Mouse (Mus musculus) intestine, postnatal 0 days (tissue): ENCODE measurements around the gene Caskin1. TPM values are rescaled to one million over a fixed set of nuclear protein-coding genes. Genes with fewer than 3 reads are reported as not detected.

Experiments
- ATAC-seq: fragments of 200-750 bp; cut with Nextera tagmentation; 2 replicates; pipeline ENCODE4 v1.8.0; 2017; ENCODE audit warnings: mild to moderate bottlenecking, moderate TSS enrichment, moderate library complexity
- H3K27ac ChIP-seq: fragments of 300-500 bp; sonication (generic); 2 replicates; pipeline ENCODE4 v1.5.1; 2014; ENCODE audit warnings: mild to moderate bottlenecking, low read depth, low read length, moderate library complexity
- H3K27me3 ChIP-seq: fragments of 300-500 bp; sonication (generic); replicated peaks from 2 replicates; pipeline ENCODE4 v1.6.1; 2014; ENCODE audit warnings: low read length, mixed read lengths; ENCODE audit not compliant: control insufficient read depth, insufficient read depth
- H3K36me3 ChIP-seq: fragments of 300-500 bp; sonication (generic); 2 replicates; pipeline ENCODE4 v1.6.1; 2014; ENCODE audit warnings: mild to moderate bottlenecking, moderate library complexity; ENCODE audit not compliant: control insufficient read depth, insufficient read depth
- H3K4me1 ChIP-seq: fragments of 300-500 bp; sonication (generic); replicated peaks from 2 replicates; pipeline ENCODE4 v1.6.1; 2014; ENCODE audit warnings: antibody characterized with exemption, low read length, mixed read lengths; ENCODE audit not compliant: control insufficient read depth, insufficient read depth
- H3K4me2 ChIP-seq: fragments of 300-500 bp; sonication (generic); replicated peaks from 2 replicates; pipeline ENCODE4 v1.6.1; 2014; ENCODE audit warnings: low read depth, mild to moderate bottlenecking, moderate library complexity
- H3K4me3 ChIP-seq: fragments of 300-500 bp; sonication (generic); 2 replicates; pipeline ENCODE4 v1.5.1; 2014; ENCODE audit warnings: low read depth, low read length
- H3K9ac ChIP-seq: fragments of 300-500 bp; sonication (generic); 2 replicates; pipeline ENCODE4 v1.6.1; 2014; ENCODE audit warnings: mild to moderate bottlenecking, low read depth, low read length
- H3K9me3 ChIP-seq: fragments of 300-500 bp; sonication (generic); 2 replicates; pipeline ENCODE4 v1.6.1; 2016; ENCODE audit warnings: mixed run types; ENCODE audit not compliant: control insufficient read depth
- CTCF ChIP-seq: sonication (generic); IDR thresholded peaks from 2 replicates; pipeline ENCODE4 v1.5.1; 2016; ENCODE audit warnings: low read depth, mild to moderate bottlenecking, control low read depth, antibody characterized with exemption, moderate library complexity
- WGBS: fragments of 180-500 bp; shearing (Covaris S2); extraction: QIAGEN DNeasy Blood & Tissue Kit; methylation state at CpG from one replicate; pipeline ENCODE4 v1.1.7; 2014; 5-methylcytosine and 5-hydroxymethylcytosine counted together
- polyA plus RNA-seq: library from polyadenylated mRNA; unstranded; fragments of >200 nt; fragmentation: Nextera tagmentation; extraction: Ambion mirVana; gene quantifications from 2 replicates; pipeline ENCODE4 v1.2.1, GENCODE M21; 2015

Caskin1 gene
- 0.69 and 0.78 TPM in 2 replicates for polyA plus RNA-seq

DNA sequence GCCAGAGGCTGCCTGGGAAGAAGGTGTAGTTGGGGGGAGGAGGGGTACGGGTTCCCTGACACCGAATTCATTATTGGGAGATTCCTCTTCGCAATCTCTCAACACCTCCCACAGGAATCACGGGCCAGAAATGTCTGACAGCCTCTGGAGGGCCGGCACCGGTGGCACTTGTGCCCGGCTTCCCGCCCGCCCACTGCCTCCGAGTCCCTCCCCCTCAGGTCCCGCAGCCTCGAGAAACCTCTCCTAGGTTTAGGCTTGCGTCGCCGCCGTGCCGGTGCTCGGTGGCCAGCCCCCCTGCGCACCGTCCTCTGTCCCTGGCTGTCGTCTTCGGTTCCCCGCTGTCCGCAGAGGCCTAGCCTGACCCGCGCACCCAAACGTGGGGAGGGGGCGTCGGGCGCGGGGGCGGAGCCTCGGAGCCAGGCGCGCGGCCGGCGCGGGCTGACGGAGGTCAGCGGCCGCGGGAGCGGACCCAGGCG, at the start of gene Caskin1:
Gene Caskin1, plus strand, starts transcription at position 416 of the 476 bp plus-strand sequence.
- 0 out of 2 replicates have a peak, but pooled peaks have one; percentile 33 for ATAC-seq
- no peak for TF ChIP-seq CTCF
- Histone ChIP-seq H3K27me3 (peaks cover 32% of the 10 kb centered on the region; the same call in 1 of the 2 replicates), H3K9ac (peak within 1 kb of the TSS; percentile 50), H3K9me3 (no peaks in the 10 kb centered on the region), H3K4me2 (peak within 1 kb of the TSS; percentile 96), H3K27ac (no peak within 1 kb of the TSS), H3K36me3 (no peaks in the 10 kb centered on the region), H3K4me1 (peaks cover 6% of the 10 kb centered on the region; the same call in 1 of the 2 replicates), H3K4me3 (peak within 1 kb of the TSS; percentile 66)
- 3% methylated on average over 33 of the region's 45 CpGs for WGBS

GRCm38 (mm10) chr17:24440377-24440776, 48.0 kb upstream of the Caskin1 start:
- no peaks in the 10 kb centered on the region for H3K4me1 ChIP-seq
- ATAC-seq, result no peak
- no peak overlapping the region for H3K4me3 ChIP-seq
- H3K27me3 ChIP-seq, result no peaks in the 10 kb centered on the region
- H3K4me2 ChIP-seq, result no peak overlapping the region
- peaks cover 77% of the 10 kb centered on the region for H3K36me3 ChIP-seq
- TF ChIP-seq CTCF, result no peak
- H3K27ac ChIP-seq, result peak overlapping the region; percentile 21; the same call in 1 of the 2 replicates
- H3K9me3 ChIP-seq, result no peaks in the 10 kb centered on the region
- no peak overlapping the region for H3K9ac ChIP-seq
- 88% methylated on average over 8 of the region's 8 CpGs for WGBS

GRCm38 (mm10) chr17:24441148-24441547, 47.3 kb upstream of the Caskin1 start:
- no peak overlapping the region for H3K4me2 ChIP-seq
- H3K27me3 ChIP-seq, result no peaks in the 10 kb centered on the region
- H3K4me3 ChIP-seq, result no peak overlapping the region
- H3K9me3 ChIP-seq, result no peaks in the 10 kb centered on the region
- ATAC-seq, result no peak
- no peak overlapping the region for H3K9ac ChIP-seq
- TF ChIP-seq CTCF, result peak; percentile 59
- no peak overlapping the region for H3K27ac ChIP-seq
- WGBS, result 56% methylated on average over 2 of the region's 2 CpGs
- peaks cover 77% of the 10 kb centered on the region for H3K36me3 ChIP-seq
- no peaks in the 10 kb centered on the region for H3K4me1 ChIP-seq

- Histone ChIP-seq H3K27me3 (no peaks in the 10 kb centered on the region), H3K4me2 (no peak overlapping the region), H3K4me1 (no peaks in the 10 kb centered on the region), H3K4me3 (no peak overlapping the region), H3K9ac (no peak overlapping the region), H3K27ac (peak overlapping the region; percentile 28; the same call in 1 of the 2 replicates), H3K9me3 (no peaks in the 10 kb centered on the region), H3K36me3 (peaks cover 77% of the 10 kb centered on the region)
- no peak for TF ChIP-seq CTCF
- ATAC-seq, result 0 out of 2 replicates have a peak, but pooled peaks have one; percentile 18
- WGBS, result 59% methylated on average over 14 of the region's 14 CpGs
These were observed 46.3 kb upstream of the Caskin1 start for GRCm38 (mm10) chr17:24442107-24442506.

GRCm38 (mm10) chr17:24442632-24443155, 45.7 kb upstream of the Caskin1 start, which contains the start of gene Dnase1l2:
Dnase1l2 (minus strand) TSS chr17:24443105.
- Histone ChIP-seq H3K9ac (no peak within 1 kb of the TSS), H3K4me1 (no peaks in the 10 kb centered on the region), H3K27me3 (no peaks in the 10 kb centered on the region), H3K27ac (peak within 1 kb of the TSS; percentile 28; the same call in 1 of the 2 replicates), H3K9me3 (no peaks in the 10 kb centered on the region), H3K4me3 (no peak within 1 kb of the TSS), H3K36me3 (peaks cover 79% of the 10 kb centered on the region), H3K4me2 (no peak within 1 kb of the TSS)
- ATAC-seq, result 0 out of 2 replicates have a peak, but pooled peaks have one; percentile 7
- WGBS, result 77% methylated on average over 7 of the region's 7 CpGs
- TF ChIP-seq CTCF, result no peak

- Histone ChIP-seq H3K4me3 (no peak overlapping the region), H3K9ac (no peak overlapping the region), H3K4me1 (no peaks in the 10 kb centered on the region), H3K9me3 (no peaks in the 10 kb centered on the region), H3K27ac (no peak overlapping the region), H3K4me2 (no peak overlapping the region), H3K27me3 (no peaks in the 10 kb centered on the region), H3K36me3 (peaks cover 79% of the 10 kb centered on the region)
- TF ChIP-seq CTCF, result no peak
- ATAC-seq, result no peak
- 88% methylated on average over 4 of the region's 4 CpGs for WGBS
These were observed 45.0 kb upstream of the Caskin1 start for GRCm38 (mm10) chr17:24443409-24443808.
